ENCODE assay signal across 8 mouse cellular contexts in genomic region chr7:28277615-28278278, GRCm38 (mm10). TPM values are rescaled to one million over a fixed set of nuclear protein-coding genes. Genes with fewer than 3 reads are reported as not detected.
DNase-seq lines count a peak whose midpoint lies in the region; ATAC-seq and TF ChIP-seq lines count a peak whose summit lies in the region.

Gene Eid2b, plus strand, starts transcription at chr7:28277739.

- no peak within 1 kb of the TSS; the same call in 1 of the 2 replicates for H3K27ac ChIP-seq in ES-Bruce4 (ENCODE audit: insufficient read depth, low read length)
- H3K27ac ChIP-seq in forebrain, embryonic 12.5 days, result peak within 1 kb of the TSS; percentile 83
- H3K27ac ChIP-seq in heart, postnatal 0 days (ENCODE audit: low read depth), result peak within 1 kb of the TSS; percentile 74
- no peak within 1 kb of the TSS for H3K27ac ChIP-seq in liver, embryonic 14.5 days
- H3K27ac ChIP-seq in neural tube, embryonic 11.5 days (ENCODE audit: low read depth, low read length), result peak within 1 kb of the TSS; percentile 68
- H3K27ac ChIP-seq in stomach, embryonic 16.5 days (ENCODE audit: low read length), result peak within 1 kb of the TSS; percentile 15

- no peaks in the 10 kb centered on the region for H3K4me1 ChIP-seq in ES-Bruce4 (ENCODE audit: control insufficient read depth, insufficient read depth, low read length)
- H3K4me1 ChIP-seq in forebrain, embryonic 12.5 days, result peaks cover 12% of the 10 kb centered on the region
- H3K4me1 ChIP-seq in heart, postnatal 0 days (ENCODE audit: control insufficient read depth, insufficient read depth), result peaks cover 8% of the 10 kb centered on the region
- peaks cover 2 to 3% of the 10 kb centered on the region in 2 experiments; a peak in 3 of 4 replicates for H3K4me1 ChIP-seq in liver, embryonic 14.5 days (replicated peaks; ENCODE audit: control insufficient read depth in 2 of 2, insufficient read depth in 2 of 2, low read length in 1 of 2)
- H3K4me1 ChIP-seq in neural tube, embryonic 11.5 days (ENCODE audit: control insufficient read depth, insufficient read depth, low read length), result no peaks in the 10 kb centered on the region
- peaks cover 7% of the 10 kb centered on the region for H3K4me1 ChIP-seq in stomach, embryonic 16.5 days (ENCODE audit: control insufficient read depth, insufficient read depth, low read length)

- peak; percentile 78 for TF ChIP-seq CTCF in ES-Bruce4 (IDR thresholded peaks at IDR 0.05; ENCODE audit: low read depth, low read length)
- TF ChIP-seq CTCF in heart, postnatal 0 days (IDR thresholded peaks at IDR 0.05; ENCODE audit: low read depth), result peak; percentile 92
- TF ChIP-seq CTCF in liver, embryonic 14.5 days (IDR thresholded peaks at IDR 0.05; ENCODE audit: low read depth), result peak; percentile 97

- H3K4me2 ChIP-seq in forebrain, embryonic 12.5 days, result peak within 1 kb of the TSS; percentile 70
- peak within 1 kb of the TSS; percentile 82 for H3K4me2 ChIP-seq in heart, postnatal 0 days (ENCODE audit: low read depth, low read length)
- H3K4me2 ChIP-seq in liver, embryonic 14.5 days (ENCODE audit: low read depth), result peak within 1 kb of the TSS; percentile 87
- peak within 1 kb of the TSS; percentile 72 for H3K4me2 ChIP-seq in neural tube, embryonic 11.5 days (ENCODE audit: low read depth)
- peak within 1 kb of the TSS; percentile 91 for H3K4me2 ChIP-seq in stomach, embryonic 16.5 days (ENCODE audit: low read depth, low read length)

- 3% methylated on average over 68 of the region's 68 CpGs for WGBS in forebrain, embryonic 12.5 days
- WGBS in heart, postnatal 0 days, result 3% methylated on average over 68 of the region's 68 CpGs
- 3% methylated on average over 66 of the region's 68 CpGs for WGBS in liver, embryonic 14.5 days (ENCODE audit: insufficient replicate concordance)
- WGBS in neural tube, embryonic 11.5 days, result 2% methylated on average over 68 of the region's 68 CpGs
- 2% methylated on average over 68 of the region's 68 CpGs for WGBS in stomach, embryonic 16.5 days

- H3K36me3 ChIP-seq in ES-Bruce4 (ENCODE audit: control insufficient read depth, insufficient read depth, low read length, poor library complexity, severe bottlenecking), result no peaks in the 10 kb centered on the region
- peaks cover 6% of the 10 kb centered on the region for H3K36me3 ChIP-seq in forebrain, embryonic 12.5 days (replicated peaks)
- H3K36me3 ChIP-seq in heart, postnatal 0 days (replicated peaks; ENCODE audit: control insufficient read depth, insufficient read depth, low read length), result no peaks in the 10 kb centered on the region
- H3K36me3 ChIP-seq in liver, embryonic 14.5 days (replicated peaks; ENCODE audit: control insufficient read depth, insufficient read depth, low read depth), result no peaks in the 10 kb centered on the region
- H3K36me3 ChIP-seq in neural tube, embryonic 11.5 days (ENCODE audit: control insufficient read depth, insufficient read depth, low read length), result no peaks in the 10 kb centered on the region
- H3K36me3 ChIP-seq in stomach, embryonic 16.5 days (ENCODE audit: control insufficient read depth, insufficient read depth, low read length), result no peaks in the 10 kb centered on the region

- no peak for TF ChIP-seq POLR2A in ES-Bruce4 (IDR thresholded peaks at IDR 0.05; ENCODE audit: insufficient read depth, low read length)

- ATAC-seq in cerebellum, adult (ENCODE audit: insufficient number of reproducible peaks, low FRiP score, low TSS enrichment), result peak; percentile 74
- ATAC-seq in forebrain, embryonic 12.5 days (ENCODE audit: low FRiP score), result peak; percentile 80
- ATAC-seq in heart, postnatal 0 days (ENCODE audit: insufficient read depth, low read depth), result peak; percentile 71
- peak; percentile 78 for ATAC-seq in liver, embryonic 14.5 days (ENCODE audit: insufficient read depth)
- peak; percentile 69 for ATAC-seq in neural tube, embryonic 11.5 days (ENCODE audit: insufficient read depth, low FRiP score, low TSS enrichment)
- peak; percentile 83 for ATAC-seq in stomach, embryonic 16.5 days (ENCODE audit: insufficient read depth, low FRiP score)

- no peaks in the 10 kb centered on the region for H3K9me3 ChIP-seq in ES-Bruce4 (replicated peaks; ENCODE audit: control insufficient read depth, insufficient read depth, low read length, poor library complexity, severe bottlenecking)
- H3K9me3 ChIP-seq in forebrain, embryonic 12.5 days, result no peaks in the 10 kb centered on the region
- H3K9me3 ChIP-seq in heart, postnatal 0 days (replicated peaks; ENCODE audit: control insufficient read depth, low read length), result no peaks in the 10 kb centered on the region
- no peaks in the 10 kb centered on the region for H3K9me3 ChIP-seq in liver, embryonic 14.5 days (ENCODE audit: control insufficient read depth, low read length)
- H3K9me3 ChIP-seq in neural tube, embryonic 11.5 days (ENCODE audit: control insufficient read depth, low read length), result no peaks in the 10 kb centered on the region
- H3K9me3 ChIP-seq in stomach, embryonic 16.5 days (replicated peaks; ENCODE audit: control insufficient read depth, low read length), result no peaks in the 10 kb centered on the region

- peak within 1 kb of the TSS; percentile 78 for H3K4me3 ChIP-seq in ES-Bruce4 (ENCODE audit: low read depth, low read length)
- peak within 1 kb of the TSS; percentile 66 for H3K4me3 ChIP-seq in forebrain, embryonic 12.5 days (replicated peaks)
- peak within 1 kb of the TSS; percentile 70 for H3K4me3 ChIP-seq in heart, postnatal 0 days (ENCODE audit: low read depth, low read length)
- peak within 1 kb of the TSS; percentile 68 to 72 for H3K4me3 ChIP-seq in liver, embryonic 14.5 days (ENCODE audit: insufficient read depth in 1 of 2, low read depth in 2 of 2, low read length in 2 of 2)
- H3K4me3 ChIP-seq in neural tube, embryonic 11.5 days (ENCODE audit: low read depth, low read length), result peak within 1 kb of the TSS; percentile 64
- peak within 1 kb of the TSS; percentile 82 for H3K4me3 ChIP-seq in stomach, embryonic 16.5 days (replicated peaks; ENCODE audit: low read length)

- peak; percentile 88 for DNase-seq in heart, postnatal 0 days (ENCODE audit: low spot score)
- peak; percentile 96 to 98 for DNase-seq in kidney, postnatal 36 days
- DNase-seq in liver, embryonic 14.5 days (ENCODE audit: low read depth in 3 of 3, low spot score in 3 of 3), result peak; percentile 79 to 81 (median 81)
- DNase-seq in neural tube, embryonic 11.5 days (ENCODE audit: low spot score), result peak; percentile 96

- no peaks in the 10 kb centered on the region for H3K27me3 ChIP-seq in ES-Bruce4 (ENCODE audit: control insufficient read depth, insufficient read depth, low read length, poor library complexity, severe bottlenecking)
- no peaks in the 10 kb centered on the region for H3K27me3 ChIP-seq in forebrain, embryonic 12.5 days
- no peaks in the 10 kb centered on the region for H3K27me3 ChIP-seq in heart, postnatal 0 days (ENCODE audit: control insufficient read depth, insufficient read depth, low read length)
- H3K27me3 ChIP-seq in liver, embryonic 14.5 days (ENCODE audit: control insufficient read depth, insufficient read depth, low read length), result no peaks in the 10 kb centered on the region
- no peaks in the 10 kb centered on the region for H3K27me3 ChIP-seq in neural tube, embryonic 11.5 days (ENCODE audit: control insufficient read depth, insufficient read depth, low read length)
- H3K27me3 ChIP-seq in stomach, embryonic 16.5 days (ENCODE audit: control insufficient read depth, insufficient read depth, low read length), result no peaks in the 10 kb centered on the region

- H3K9ac ChIP-seq in ES-Bruce4 (ENCODE audit: low read depth, poor library complexity, severe bottlenecking), result peak within 1 kb of the TSS; percentile 80
- peak within 1 kb of the TSS; percentile 81 for H3K9ac ChIP-seq in forebrain, embryonic 12.5 days
- H3K9ac ChIP-seq in heart, postnatal 0 days (replicated peaks; ENCODE audit: low read depth, low read length), result peak within 1 kb of the TSS; percentile 82
- peak within 1 kb of the TSS; percentile 76 for H3K9ac ChIP-seq in liver, embryonic 14.5 days (replicated peaks)
- peak within 1 kb of the TSS; percentile 94 for H3K9ac ChIP-seq in neural tube, embryonic 11.5 days (ENCODE audit: low read length)
- peak within 1 kb of the TSS; percentile 94 for H3K9ac ChIP-seq in stomach, embryonic 16.5 days (ENCODE audit: low read length)

- TF ChIP-seq EP300 in ES-Bruce4 (IDR thresholded peaks at IDR 0.05; ENCODE audit: insufficient read depth, low read depth, low read length), result no peak
- TF ChIP-seq EP300 in heart, postnatal 0 days (IDR thresholded peaks at IDR 0.05; ENCODE audit: low read depth), result no peak
- TF ChIP-seq EP300 in liver, embryonic 14.5 days (IDR thresholded peaks at IDR 0.05; ENCODE audit: low read depth), result no peak

RNA-seq across cellular contexts. Expression of gene Eid2b, which starts in this region (rescaled TPM):
- 8.5 and 8.8 TPM in 2 replicates for polyA plus RNA-seq in ES-Bruce4 (2011; ENCODE audit: insufficient read depth, insufficient read length, low read depth, missing spikeins)
- polyA plus RNA-seq in forebrain, embryonic 12.5 days (2016; fragmentation: Nextera tagmentation; extraction: Ambion mirVana), result 24.1 and 27.8 TPM in 2 replicates
- 4.4 and 13.0 TPM in 2 replicates for total RNA-seq in heart, postnatal 0 days (2014; rRNA removed; ENCODE audit: low replicate concordance)
- polyA plus RNA-seq in heart, postnatal 0 days (2015; fragmentation: Nextera tagmentation; extraction: Ambion mirVana), result 9.1 and 9.7 TPM in 2 replicates
- 1.5 and 1.7 TPM in 2 replicates for polyA plus RNA-seq in liver, embryonic 14.5 days (2012; rRNA removed)
- polyA plus RNA-seq in liver, embryonic 14.5 days (2014; fragmentation: Nextera tagmentation; extraction: Ambion mirVana), result 1.4 and 2.1 TPM in 2 replicates
- polyA plus RNA-seq in neural tube, embryonic 11.5 days (2014; fragmentation: Nextera tagmentation; extraction: Ambion mirVana), result 17.1 and 19.0 TPM in 2 replicates
- polyA plus RNA-seq in stomach, embryonic 16.5 days (2015; fragmentation: Nextera tagmentation; extraction: Ambion mirVana), result 5.9 and 7.9 TPM in 2 replicates

Comparison
In these comparisons a context has a peak if more than half of its experiments do, and no peak if none do; other contexts are left out.
1. H3K27ac ChIP-seq: peak in forebrain, embryonic 12.5 days (single experiment), heart, postnatal 0 days (single experiment), neural tube, embryonic 11.5 days (single experiment) and stomach, embryonic 16.5 days (single experiment); none in ES-Bruce4 (single experiment) and liver, embryonic 14.5 days (single experiment).
2. Peak in every context shown above with its lines, with median percentiles within 50 percentile points of each other: H3K4me3 ChIP-seq, H3K9ac ChIP-seq, CTCF ChIP-seq, ATAC-seq, H3K4me2 ChIP-seq and DNase-seq.